Mouse (Mus musculus) Muller cell, postnatal 12 days (primary cell): ENCODE data around the gene Acap1.
"Not testable (repeated sequence)": the region's sequence is repeated elsewhere in the genome, so short reads cannot be mapped to it uniquely, and the experiment has no call there.

ENCODE experiments used
- DNase-seq: peaks from one replicate; pipeline ENCODE4 v3.0.0-alpha.2; 2015; ENCODE audit errors: inconsistent ontology term

Gene Acap1

DNA sequence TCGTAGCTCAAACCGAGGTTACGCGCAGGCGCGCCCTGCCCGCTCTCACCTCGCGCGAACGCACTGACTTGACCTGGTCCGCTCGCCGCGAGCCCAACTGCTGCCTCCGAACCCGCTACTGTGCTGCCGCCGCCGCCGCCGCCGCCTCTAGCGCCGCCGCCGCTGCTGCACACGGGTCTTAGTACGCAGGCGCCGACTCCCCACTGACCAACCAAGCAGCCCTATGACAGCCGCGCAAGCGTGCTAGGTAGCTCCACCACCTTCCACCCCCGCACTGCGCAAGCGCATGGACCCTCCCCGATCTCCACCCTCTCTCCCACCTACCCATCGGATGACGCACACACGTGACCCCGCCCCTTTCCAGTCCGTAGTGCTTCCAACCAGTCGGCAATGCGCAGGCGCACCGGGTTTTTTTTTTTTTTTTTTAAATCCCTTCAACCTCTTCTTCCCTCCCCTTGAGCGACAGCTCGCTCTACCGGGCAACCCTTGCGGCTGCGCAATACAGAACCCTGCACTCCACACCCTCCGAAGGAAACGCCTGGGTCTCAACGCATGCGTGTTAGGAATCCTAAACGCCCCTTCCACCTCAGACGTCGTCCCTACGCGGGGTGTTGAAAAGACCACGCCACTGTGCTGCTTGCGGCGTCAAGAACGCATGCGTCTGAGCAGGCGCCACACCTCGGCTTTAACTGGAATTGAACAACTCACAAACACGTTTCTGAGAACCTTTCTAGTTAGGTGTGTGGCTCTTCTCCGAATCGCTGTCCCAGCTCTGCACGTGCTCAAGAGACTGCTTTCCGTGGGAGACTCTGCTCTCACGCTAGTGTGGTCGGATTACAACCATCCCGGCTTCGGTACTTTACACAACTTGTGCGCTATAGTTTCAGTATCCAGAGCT lies 26.0 kb upstream of the Acap1 start, which contains the start of gene Eif5a:
Eif5a (minus strand) TSS at position 845 of the 898 bp plus-strand sequence.
- peak; percentile 100 for DNase-seq

DNA sequence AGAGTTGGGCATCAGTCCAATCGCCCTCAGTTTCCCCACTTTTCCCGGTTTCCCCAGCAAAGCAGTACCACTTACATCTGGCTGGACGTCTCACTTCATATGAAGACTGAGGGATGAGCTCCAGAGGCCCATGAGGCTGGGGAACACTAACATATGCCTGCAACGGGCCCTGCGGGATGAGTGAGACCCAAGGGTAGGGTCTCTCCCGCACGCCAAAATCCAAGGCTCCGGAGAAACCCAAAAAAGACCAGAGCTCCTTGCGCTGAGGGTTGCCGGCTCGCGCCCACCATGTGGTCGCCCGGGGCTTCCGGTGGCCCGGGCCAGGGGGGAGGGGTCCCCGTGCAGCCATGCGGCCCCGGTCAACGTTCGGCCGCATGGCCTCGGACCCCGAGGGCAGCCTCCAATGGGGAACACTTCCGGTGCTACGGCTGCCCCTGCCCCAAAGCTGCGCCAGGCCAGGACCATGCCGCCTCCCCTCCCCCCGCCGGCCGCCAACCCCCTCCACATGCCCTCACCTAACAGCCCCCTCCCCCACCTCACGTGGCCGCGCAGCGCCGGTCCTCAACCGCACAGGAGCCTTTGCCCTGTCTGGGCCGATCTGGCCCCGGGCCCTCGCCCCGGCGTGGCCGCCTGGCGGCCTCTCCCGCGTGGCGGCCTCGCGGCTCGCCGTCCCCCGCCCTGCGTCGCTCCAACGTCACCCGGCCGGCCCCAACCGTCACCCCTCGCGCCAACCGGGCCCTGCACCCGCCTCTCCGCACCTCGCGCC lies 25.1 kb upstream of the Acap1 start:
- no peak for DNase-seq

DNA sequence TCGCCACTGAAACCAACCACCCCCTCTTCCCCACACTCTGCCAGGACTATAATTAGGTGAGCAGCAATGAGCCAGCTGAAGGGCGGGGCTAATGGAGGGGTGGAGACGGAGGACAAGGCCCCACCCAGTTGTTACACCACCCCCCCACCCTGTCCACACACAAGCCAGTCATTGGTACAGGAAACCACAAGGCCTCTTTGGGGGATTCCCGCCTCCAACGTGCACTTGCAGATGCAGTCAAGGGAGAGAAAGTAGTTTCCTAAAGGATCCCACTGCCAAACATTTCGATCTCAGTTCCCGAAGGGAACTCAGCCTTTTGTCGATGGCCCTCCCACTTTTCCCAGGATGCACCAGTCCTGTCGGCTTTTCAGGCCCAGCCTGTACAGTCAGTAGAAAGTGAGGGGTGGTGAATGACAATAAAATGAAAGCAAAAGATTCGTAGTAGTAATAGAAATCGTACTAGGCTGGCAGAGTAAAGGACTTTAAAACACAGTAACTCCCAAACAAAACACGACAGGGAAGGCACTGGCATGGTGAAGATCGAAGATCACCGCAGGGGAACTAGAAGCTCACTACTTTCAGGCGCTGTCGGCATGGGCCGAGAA lies 24.4 kb upstream of the Acap1 start:
- peak; percentile 92 for DNase-seq

DNA sequence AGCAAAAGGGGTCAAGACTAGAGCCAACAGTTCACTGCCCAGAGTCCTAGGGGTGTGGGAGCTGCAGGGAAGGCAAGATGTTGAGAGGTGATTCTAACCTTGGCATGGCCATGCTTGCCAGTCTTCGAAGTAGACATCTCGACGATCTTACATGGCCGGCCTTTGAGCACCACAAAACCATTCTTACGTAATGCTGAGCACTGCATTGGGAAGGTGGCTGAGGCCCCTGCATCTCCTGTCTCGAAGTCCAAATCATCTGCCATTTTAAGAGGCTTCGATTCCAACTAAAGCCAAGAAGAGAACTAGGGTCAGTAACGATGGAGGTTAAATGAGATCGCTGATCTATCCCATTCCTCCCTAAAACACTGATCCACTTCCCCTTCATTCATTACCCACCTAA lies 23.7 kb upstream of the Acap1 start:
- DNase-seq = no peak

DNA sequence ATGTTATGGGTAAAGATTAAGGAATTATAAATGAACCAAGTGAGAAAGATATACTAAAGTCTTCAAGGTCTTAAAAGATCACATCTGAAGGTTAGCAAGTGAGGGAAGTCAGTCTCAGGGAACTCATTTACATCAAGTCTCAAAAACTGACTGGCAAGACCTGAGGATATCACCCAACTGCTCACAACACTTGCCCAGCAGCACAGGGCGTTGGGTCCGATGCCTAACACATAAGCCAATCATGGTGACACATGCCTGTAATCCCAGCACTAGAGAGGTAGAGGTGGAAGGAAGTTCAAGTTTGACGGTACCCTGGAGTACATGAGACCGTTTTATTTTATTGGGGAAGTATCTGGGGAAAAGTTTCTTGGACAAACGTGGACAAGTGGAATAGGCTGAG lies 22.8 kb upstream of the Acap1 start:
- no peak for DNase-seq

DNA sequence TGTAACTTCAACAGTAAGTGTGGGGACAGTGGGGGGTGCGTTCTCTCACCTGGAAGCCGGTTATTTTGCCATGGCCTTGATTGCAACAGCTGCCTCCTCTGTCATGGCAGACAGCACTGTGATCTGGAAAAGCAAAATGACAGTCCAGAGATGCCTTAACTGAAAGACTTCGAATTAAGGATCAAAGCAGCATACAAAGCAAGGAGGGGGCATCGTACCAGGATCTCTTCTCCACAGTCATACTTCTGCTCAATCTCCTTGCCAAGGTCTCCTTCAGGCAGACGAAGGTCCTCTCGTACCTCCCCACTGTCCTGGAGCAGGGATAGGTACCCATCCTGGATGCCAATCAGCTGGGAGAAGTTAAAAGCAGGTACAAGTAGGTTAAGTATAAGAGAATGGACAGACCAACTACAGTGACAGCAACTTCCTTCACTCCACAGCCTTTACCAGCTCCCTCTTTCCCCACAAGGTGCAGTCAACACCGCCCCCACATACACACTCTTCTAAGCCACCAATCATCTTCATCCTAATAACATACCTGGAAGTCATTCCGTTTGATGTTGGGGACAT lies 22.1 kb upstream of the Acap1 start:
- DNase-seq = no peak

DNA sequence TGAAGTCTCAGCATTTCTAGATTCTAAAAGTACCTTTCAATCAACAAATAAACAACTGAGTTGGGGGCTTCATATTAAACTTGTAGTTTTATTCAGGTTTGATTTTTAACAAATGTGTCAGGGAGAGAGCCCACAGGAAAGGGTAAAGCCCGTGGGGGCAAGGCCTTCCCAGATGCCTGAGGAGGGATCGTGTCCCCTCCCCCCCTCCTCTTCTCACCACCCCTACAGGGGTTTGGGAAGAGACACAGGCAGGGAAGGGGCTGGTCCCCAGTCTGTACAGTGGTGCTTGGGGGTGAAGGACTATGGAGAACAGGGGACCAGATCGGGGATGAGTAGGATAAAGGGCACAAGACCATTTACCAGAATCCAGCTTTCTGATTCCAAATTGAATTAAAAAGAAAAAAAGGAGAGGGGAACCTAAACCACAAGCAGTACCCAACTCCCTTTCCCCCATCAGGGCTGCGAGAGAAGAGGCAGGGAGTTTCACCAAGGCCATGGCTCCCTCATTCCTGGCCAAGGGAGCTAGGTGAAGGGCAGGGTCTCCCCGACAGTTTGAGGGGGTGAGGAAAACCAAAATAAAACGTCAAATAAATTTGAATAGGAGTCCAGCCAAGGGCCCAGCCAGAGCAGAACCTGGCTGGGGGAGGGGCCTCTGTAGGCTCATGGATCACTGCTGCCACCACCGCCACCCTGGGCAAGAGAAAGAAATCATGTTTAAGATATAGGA lies 21.5 kb upstream of the Acap1 start:
- DNase-seq = not testable (repeated sequence)

DNA sequence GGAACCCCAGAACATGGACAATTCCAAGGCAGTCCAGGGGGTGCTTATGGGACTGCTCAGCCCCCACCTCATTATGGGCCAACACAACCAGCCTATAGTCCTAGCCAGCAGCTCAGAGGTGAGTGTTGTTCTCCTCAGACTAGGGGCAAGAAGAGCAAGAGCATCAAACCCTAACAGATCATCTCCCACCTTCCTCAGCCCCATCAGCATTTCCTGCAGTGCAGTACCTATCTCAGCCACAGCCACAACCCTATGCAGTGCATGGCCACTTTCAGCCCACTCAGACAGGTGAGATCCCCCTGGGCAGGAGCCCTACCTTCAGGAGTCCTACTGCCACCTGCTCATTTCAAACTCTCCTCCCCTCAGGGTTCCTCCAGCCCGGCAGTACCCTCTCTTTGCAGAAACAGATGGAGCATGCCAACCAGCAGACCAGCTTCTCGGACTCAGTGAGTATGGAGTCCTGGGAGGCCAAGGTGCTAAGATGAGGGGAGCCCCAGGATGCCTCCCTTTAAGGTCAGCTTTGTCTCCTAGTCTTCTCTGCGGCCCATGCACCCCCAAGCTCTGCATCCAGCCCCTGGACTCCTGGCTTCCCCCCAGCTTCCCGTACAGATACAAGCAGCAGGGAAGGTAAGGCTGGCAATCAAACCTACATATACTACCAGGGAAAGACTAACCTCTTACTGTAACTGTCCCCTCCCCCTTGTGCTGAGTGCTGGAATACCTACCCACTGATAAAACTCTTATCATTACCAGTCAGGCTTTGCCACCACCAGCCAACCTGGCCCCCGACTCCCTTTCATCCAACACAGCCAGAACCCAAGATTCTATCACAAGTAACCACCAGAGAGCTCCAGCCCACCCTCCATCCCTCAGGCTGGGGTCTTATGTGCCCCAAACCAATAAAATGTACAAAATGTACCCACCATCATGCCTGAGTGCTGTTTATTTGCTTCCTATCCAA lies 20.6 kb upstream of the Acap1 start:
- DNase-seq = no peak

DNA sequence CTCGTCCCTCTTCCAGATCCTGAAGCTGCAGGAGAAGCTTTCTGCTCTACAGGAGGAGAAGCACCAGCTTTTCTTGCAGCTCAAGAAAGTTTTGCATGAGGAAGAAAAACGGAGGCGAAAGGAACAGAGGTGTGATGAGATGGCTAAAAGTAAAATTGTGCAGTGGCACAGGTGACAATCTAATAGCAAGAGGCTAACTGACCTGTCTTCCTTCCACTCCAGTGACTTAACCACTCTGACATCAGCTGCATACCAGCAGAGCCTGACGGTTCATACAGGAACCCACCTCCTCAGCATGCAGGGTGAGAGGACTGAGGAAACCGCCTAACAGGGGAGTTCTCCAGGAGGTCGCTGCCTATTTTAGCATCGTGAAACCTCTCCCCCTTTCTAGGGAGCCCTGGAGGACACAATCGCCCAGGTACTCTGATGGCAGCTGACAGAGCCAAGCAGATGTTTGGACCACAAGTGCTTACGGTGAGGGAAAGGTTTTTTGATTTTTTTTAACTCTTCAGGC lies 19.6 kb upstream of the Acap1 start:
- no peak for DNase-seq

DNA sequence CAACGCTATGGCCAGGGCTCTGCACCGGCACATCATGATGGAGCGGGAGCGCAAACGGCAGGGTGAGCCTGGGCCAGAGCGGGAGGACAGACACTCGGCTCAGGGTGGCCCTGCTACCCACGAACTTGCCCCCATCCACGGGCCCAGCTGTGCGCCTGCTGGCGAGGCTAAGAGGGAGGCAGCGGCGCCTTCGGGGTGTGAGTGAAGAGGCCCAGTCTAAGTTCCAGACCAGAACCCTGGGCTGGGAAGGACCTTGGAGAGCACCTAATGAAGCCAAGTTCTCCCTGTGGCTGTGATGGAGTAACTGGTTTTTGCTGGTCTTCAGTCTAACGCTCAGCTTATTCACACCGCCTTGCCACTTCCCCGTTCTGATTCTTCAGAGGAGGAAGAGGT lies 19.0 kb upstream of the Acap1 start:
- peak; percentile 68 for DNase-seq

DNA sequence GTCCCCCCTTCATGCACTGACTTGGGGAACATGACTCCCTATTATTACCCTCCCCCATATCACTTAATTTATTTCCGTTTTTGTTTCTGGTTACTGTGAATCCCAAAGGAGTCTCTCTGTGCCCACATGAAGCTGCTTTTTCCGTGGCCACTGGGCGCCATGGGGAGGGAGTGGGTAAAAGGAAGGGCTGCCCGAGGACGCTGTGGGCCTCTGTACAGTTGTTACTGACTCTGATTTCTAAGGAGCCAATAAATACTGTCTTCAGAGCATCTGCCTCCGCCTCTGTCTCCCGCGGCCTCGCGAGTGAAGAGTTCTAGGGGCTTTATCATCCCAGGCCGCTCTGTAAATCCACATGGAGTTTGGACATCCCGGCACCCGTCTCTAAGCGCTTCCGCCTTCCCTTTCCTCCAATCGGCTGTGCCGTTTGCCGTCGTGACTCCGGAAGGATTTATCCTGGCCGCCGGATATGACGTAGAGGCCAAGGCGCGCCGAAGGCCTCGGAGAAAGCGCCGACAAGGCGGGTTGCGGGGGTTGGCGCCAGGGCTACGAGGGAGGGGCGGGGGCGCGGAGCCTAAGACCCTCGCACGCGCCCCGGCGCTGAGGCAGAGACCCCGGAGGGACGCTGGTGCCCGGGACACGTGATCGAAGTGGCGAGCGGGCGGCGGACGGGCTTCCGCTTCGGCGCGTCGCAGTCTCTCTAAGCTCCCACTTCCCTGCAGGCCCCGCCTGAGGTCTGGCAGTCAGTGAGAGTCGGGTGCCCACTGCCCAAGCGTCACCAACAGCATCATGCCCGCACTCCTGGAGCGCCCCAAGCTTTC lies 18.4 kb upstream of the Acap1 start, which contains the start of gene Gps2:
Gps2 (plus strand) TSS at position 335 of the 818 bp plus-strand sequence.
- peak; percentile 92 for DNase-seq

DNA sequence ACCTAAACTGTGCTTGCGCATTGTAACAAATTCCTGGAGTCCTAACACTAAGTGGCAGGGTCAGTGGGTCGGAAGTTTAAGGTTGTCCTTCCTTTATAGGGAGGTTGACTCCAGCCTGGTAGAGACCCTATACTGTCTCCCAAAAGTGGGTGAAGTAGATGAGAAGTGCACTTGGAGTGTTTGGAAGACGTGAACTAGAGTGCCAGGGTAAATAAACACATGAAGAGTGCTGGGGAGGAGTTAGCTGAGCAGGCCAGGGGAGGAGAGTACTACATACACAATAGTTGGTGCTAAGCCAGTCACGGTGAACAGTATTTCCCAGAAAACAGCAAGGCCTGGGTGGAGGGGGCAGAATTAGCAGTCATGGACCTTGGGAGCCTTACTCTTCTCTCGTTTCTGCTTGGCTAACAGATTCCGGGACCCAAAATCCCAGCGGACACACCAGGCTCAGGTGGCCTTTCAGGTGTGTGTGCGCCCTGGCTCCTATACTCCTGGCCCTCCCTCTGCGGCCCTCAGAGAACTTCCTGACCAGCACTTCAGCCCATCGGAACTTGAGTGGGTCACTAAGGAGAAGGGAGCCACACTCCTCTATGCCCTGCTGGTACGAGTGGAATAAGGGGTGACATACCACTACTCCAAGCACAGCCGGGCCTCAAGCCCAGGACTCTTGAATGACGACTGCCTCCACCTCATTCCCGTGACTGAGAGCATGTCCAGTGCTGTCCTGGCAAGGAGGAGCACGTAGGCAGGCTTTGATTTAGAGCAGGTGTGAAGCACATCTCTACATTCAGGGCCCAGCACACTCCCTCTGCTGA lies 17.6 kb upstream of the Acap1 start:
- no peak for DNase-seq

DNA sequence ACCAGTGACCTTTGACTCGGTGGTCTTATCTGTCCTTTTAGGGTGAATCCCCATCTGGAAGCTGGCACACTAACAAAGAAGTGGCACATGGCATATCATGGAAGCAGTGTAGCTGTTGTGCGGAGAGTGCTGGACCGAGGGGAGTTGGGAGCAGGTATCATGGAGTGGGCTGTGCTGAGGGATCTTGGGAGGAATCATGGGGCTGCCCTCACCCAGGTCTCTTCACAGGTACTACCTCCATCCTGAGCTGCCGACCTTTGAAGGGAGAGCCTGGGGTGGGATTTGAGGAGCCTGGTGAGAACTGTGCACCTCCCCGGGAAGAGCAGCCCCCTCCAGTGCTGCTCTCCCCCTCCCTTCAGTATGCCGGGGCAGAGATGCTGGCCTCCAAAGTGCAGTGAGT lies 16.4 kb upstream of the Acap1 start:
- DNase-seq = no peak

DNA sequence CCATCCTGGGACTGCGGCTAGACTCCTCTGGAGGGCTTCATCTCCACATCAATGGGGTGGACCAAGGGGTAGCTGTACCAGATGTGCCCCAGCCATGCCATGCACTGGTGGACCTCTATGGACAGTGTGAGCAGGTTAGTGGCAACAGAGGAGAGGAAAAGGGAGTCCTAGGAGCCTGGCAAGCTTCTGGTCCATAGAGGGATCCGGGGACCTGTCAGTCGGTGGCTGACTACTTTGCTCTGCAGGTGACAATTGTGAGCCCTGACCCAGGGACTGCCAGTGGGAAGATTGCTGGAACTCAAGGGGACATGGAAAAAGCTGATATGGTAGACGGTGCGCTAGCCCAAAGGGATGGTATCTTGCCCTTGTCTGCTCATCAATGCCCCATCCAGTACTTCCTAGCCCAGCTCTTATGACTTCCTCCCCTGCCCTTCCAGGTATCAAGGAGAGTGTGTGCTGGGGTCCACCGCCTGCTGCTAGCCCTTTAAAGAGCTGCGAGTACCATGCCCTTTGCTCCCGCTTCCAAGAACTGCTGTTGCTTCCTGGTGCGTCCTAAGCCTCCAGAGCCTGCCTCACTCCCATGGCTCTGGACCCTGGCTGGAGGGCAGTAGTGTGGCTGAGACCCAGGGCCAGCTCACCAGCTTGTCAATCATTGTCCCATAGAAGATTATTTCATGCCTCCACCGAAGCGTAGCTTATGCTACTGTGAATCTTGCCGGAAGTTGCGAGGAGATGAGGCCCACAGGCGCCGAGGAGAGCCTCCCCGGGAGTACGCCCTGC lies 15.6 kb upstream of the Acap1 start:
- DNase-seq = no peak

DNA sequence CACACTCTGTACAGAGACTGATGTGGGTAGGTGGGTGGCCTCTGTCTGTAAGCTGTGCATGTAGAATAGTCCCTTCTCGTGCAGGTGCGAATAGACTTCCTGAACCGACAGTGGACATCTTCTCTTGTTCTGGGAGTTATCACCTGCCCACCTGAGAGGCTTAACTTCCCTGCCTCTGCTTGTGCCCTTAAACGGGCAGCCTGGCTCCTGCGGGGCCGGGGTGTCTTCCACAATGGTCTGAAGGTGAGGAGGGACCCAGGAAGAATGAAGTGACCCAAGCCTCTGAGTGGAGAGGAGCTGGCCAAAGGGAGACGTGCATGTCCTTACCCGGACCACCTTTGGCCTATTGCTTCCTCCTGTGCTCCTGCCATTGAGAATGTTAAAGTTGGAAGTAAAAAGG lies 14.8 kb upstream of the Acap1 start:
- no peak for DNase-seq

DNA sequence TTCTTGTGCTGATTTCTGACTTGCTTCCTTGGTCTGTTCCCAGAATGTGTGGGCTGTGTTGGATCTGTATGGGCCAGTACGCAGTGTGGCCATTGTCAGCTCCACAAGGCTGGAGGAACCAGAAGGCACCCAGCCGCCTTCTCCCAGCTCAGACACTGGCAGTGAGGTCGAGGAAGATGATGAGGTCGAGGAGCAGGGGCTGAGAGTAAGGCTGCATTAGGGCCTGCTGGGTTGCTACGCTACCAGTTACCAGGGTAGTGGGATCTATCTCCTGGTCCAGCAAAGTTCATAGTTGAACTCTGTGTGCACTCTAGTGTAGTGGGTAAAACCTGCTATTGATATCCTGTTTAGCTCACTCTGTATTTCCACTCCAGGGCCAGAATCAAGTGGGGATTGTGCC lies 13.8 kb upstream of the Acap1 start:
- no peak for DNase-seq

DNA sequence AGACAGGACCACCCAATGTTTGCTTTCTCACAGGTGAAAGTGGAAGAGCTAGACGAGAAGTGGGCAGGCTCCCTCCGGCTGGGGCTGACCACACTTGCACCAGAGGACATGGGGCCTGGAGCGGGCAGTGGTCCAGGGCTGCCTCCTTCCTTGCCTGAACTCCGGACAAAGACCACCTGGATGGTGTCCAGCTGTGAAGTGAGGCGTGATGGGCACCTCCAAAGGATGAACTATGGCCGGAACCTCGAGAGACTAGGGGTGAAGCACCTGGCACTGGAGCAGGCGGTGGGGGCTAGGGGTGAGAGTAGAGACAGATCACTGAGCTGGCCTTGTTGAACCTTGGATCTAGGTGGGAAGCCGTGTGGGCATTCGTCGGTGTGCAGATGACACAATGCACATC lies 13.3 kb upstream of the Acap1 start:
- DNase-seq = no peak
